Mouse (Mus musculus): ENCODE measurements around the gene Kcna2. TPM values are rescaled to one million over a fixed set of nuclear protein-coding genes. Genes with fewer than 3 reads are reported as not detected.

Kcna2 gene
- polyA plus RNA-seq, 1 experiment from 2014 or later: 0.06 TPM

Other genes starting within 250 kb of the Kcna2 start
- gene Kcna3, start 65.0 kb upstream of the Kcna2 start, polyA plus RNA-seq (2014; fragmentation: Nextera tagmentation; extraction: Ambion mirVana): 0.82 and 1.4 TPM in 2 replicates
- not detected in 2 replicates for gene Kcna10, start 81.9 kb downstream of the Kcna2 start, polyA plus RNA-seq (2014; fragmentation: Nextera tagmentation; extraction: Ambion mirVana)
- 0.17 TPM in 1 of 2 replicates, not detected in the other for gene Cym, start 120.6 kb downstream of the Kcna2 start, polyA plus RNA-seq (2014; fragmentation: Nextera tagmentation; extraction: Ambion mirVana)
- not detected in 2 replicates for gene A630076J17Rik, start 129.5 kb downstream of the Kcna2 start, polyA plus RNA-seq (2014; fragmentation: Nextera tagmentation; extraction: Ambion mirVana)
- gene Prok1, start 138.6 kb downstream of the Kcna2 start, polyA plus RNA-seq (2014; fragmentation: Nextera tagmentation; extraction: Ambion mirVana): not detected in 2 replicates
- gene Lamtor5, start 177.7 kb downstream of the Kcna2 start, polyA plus RNA-seq (2014; fragmentation: Nextera tagmentation; extraction: Ambion mirVana): 153 and 156 TPM in 2 replicates
- gene Slc16a4, start 190.1 kb downstream of the Kcna2 start, polyA plus RNA-seq (2014; fragmentation: Nextera tagmentation; extraction: Ambion mirVana): 1.5 and 3.0 TPM in 2 replicates
- gene Rbm15, start 232.5 kb downstream of the Kcna2 start, polyA plus RNA-seq (2014; fragmentation: Nextera tagmentation; extraction: Ambion mirVana): 13.6 and 14.1 TPM in 2 replicates